Mouse (Mus musculus): ENCODE measurements around the gene Adam10. TPM values are rescaled to one million over a fixed set of nuclear protein-coding genes. Genes with fewer than 3 reads are reported as not detected.

Gene Adam10
- total RNA-seq, 2 experiments from 2014 or later = 54.1 to 59.2 TPM

DNA sequence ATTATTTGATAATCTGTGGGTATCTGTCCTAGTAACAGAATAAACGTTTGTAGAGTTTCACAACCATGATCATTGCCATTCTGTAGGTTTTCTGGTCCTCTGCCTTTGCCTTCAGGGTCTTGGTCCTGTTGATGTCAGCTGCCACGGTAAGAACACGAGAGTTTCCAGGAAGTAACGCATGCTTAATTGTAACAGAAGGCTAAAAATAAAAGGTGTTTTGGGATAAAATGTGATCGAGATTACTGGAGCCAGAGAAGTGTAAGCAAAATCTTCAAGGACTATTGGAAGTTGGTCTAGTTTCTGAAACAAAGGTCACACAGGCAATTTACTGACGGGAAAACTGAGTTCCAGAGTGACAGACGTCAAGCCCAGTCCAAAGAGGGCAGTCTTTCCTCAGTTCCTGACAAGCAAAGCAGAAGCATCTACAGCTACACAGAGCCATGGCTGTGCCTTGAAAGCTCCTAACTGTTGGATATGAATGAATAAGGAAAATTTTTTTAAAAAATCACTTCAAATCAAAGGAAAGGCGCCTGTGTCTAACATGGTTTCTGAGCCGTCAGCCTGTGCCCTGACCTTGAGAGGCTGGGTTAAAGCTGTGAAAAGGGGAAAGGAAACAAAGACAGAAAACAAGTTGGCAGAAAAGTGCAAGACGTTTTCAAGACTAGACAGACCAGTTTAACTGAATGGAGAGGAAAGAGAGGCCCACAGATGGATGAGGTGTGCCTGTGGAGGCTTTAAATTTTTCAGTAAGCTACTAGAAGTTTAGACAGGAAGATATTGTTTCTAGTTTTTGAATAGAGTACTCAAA is 6.8 kb upstream of the Adam10 start:
- DNase-seq = peak; percentile 26

DNA sequence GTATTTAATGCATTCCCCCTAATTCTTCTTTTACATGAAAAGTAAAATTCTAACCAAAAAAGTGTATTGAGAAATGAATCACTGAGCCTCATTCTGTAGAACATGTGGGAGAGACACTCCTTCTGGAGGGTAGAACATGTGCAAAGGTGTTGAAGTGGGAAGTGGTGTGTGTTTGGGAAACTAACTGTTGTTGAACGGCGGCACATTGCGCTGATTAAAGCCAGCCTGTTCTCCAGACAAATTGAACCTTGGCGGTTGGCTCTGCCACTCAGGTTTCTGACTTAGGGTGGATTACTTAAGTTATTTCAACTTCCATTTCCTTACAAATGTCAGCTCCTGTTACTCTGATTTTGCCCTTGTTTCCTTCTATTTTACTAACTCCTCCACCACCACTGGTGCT is 5.1 kb upstream of the Adam10 start:
- DNase-seq = no peak

DNA sequence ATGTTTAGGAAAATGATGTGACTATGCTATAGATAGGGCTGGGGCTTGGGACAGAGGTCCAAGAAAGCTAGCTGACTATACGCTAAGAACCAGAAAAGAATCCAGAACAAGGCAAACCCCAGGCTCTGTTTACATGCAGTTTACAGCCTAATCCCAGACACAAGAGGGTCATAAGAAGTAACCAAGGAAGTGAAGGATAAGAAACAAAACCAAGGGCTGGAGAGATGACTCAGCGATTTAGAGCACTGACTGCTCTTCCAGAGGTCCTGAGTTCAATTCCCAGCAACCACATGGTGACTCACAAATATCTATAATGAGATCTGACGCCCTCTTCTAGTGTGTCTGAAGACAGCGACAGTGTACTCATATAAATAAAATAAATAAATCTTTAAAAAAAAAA is 3.7 kb upstream of the Adam10 start:
- DNase-seq = no peak

DNA sequence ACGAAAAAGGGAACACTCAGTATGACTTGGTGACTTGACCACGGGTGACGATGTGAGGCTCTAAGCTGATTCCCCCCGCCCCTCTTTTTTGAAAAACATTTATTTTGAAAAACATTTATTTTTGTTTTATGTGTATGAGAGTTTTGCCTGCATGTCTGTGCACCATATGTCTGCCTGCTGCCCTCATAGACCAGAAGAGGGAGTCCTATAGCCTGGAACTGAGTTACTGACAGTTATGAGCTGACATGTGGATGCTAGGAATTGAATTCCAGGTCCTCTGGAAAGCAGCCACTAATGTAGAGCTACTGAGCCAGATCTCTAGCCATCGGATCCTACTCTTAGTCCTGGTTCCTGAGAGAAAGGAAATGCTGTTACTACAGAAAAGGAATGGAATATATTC is 2.8 kb upstream of the Adam10 start:
- no peak for DNase-seq

DNA sequence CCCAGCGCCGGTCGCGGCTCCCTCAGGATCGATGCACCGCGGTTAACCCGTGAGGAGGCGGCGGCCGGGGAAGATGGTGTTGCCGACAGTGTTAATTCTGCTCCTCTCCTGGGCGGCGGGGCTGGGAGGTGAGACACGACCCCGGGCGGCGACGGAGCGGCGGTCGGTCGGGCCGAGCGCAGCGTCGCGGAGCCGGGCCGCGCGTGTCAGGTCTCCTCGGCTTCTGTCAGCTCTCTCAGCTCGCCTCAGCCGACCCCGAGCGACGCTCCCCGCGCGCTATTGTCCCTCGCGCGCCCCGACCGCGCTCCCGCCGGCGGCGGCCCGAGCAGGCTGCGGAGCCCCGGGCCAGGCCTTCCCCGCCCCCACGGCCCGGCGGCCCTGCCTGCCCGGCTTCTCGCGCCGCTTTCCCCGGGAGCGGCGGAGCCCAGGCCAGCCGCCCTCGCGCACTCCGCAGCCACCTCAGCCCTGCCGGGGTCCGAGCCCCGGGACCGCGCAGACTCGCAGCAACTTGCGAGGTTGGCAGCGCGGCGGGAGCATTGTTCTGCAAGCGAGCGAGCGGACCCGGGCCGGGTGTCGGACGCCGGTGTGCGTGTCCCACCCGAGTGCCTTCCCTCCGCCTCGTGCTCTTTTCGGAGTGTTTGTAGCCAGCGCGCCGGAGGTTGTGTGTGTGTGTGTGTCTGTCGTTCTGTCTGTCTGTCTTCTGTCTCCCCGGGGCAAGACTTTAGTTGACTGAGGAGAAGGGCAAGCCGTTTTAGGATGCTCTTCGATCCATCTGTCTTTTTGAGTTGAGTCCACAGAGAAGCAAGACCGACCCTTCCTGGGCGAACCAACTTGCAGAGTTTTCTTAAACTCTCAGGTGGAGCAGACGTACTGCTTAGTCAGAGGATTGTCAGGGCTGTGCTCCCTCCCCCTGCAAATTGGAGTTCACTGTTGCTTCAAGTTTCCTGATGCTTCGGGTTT is 615 bp downstream of the Adam10 start:
- DNase-seq = peak; percentile 68

DNA sequence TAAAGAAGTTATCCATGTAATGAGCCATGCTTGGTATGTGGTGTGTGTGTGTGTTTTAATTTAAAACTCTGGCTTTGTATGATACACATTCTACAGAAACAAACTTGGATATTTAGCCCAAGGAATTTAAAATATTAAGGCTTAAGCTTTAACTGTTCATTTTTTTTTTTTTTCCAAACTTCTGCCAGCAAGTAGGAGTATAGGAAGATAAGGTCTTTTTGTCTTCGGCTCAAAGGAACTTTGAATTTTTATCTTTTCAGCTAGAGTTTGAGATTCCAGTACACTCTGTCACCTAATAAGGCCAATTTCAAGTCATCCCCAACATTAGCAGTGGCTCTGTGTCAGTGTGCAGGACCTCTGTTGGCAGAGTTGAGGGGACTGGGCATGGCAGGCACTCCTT is 3.4 kb downstream of the Adam10 start:
- no peak for DNase-seq

DNA sequence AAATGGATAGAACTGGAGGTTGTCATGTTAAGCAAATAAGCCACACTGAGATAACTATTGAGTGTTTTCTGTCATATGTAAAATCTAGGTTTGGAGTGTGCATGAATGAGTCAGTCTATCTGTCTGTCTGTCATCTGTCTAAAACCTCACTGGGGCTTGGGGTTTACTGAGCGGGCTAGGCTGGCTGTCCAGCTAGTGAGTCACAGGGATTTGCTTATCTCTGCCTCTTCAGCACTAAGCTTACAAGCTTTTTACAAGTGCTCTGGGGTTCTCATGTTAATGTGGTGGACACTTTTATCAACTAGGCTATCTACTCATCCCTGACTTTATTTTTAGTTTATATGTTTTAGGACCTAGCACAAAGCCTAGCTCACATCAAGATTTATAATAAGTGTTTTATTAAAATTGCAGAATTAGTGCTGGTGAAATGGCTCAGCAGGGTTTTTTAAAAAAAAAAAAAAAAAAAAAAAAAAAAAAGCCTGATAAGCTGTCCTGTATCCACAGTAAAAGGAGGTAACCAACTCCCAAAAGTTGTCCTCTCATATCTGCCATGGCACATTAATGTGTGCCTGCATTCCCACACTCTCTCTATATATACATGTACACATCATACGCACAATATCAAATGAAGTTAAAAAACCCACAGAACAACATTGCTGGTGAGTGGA is 9.6 kb downstream of the Adam10 start:
- DNase-seq = no peak

DNA sequence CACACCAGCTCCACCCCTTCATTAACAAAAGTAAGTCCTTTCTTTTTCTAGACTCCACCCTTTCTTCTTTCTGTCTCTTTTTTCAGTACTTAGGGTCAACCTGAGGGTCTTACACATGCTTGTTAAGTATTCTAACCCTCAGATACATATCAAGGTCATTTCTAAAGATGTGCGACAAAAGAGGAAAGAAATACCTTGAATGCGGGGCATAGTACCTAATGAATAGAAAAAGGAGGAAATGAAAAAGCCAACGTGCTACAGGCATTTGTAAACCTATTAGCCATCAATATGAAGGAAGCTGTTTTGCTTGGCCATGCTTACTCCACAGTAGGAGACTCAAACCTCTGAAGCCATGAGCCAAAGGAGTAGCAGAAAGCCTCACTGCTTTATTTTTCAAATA is 11.1 kb downstream of the Adam10 start:
- no peak for DNase-seq

DNA sequence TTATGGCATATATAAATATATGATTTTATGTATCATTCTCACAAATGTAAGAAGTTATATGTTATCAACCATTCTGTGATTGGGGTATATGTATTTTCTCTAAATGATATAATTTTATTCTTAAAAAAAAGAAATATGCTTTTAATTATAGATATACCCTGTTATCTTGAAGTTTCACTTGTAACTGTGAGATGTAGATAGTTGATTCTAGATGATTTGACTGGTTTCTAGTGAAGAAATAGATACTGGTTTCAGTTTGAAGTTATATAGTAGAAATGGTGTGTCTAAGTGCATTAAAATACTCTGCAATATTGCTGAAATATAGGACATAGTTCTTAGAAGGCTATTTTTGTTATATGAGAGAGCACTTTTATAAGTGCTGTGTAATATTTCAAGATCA is 11.8 kb downstream of the Adam10 start:
- DNase-seq = no peak

DNA sequence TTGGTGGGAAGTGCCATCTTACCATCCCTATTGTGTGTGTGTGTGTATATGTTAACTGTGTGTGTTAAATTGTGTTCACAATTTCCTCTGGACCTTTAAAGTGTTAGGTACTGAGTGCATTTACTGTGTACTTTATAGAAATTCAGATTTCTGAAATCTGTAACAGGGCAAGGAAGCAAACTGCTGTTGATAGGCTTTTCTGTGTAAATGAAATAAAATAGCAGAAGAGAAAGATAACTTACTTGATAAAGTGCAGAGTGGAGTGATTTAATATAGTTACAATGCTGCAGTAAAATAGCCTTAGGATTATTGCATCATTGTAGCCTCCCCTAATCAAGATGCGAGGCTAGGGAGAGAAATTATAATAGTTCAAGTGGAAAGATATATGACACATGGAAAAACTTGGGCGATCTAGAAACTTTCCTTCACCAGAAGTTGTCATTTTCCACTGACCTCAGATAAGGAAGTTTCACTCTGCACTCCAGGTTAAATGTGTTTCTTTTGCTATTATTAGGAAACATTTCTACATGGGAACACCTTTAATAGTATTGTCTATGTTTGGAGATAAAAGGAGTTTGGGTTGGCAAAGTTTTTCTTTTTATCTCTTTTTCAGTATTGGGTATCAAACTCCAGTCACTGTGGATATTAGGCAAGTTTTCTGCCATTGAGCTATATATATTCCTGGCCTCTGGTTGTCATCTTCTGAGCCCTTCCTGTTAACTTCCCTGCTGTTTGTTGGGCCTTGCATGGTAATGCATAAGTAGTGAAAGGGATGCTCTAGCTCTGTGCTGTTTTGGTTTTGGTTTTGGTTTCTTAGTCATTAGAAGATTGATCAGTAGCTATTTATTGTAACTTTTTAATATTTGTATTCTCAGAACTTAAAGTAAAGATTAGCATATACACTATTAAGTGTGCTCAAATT is 13.2 kb downstream of the Adam10 start:
- no peak for DNase-seq

DNA sequence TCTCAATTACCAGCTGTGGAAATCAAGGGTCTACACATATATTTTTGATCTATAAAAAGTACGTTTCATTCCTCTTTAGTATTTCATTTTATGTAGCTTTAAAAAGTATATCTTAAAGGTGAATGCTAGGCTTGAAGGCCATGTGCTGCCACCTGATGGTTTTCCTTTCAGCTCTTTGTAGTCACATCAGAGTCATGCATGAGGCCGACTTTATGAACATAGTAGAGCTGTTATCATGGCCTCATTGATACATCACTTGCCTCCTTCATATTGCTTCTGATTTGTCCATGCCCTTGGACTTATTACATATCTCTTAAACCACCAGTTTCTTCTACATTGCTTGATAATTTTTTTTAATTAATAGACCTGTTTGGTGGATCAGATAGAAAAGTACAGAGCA is 16.9 kb downstream of the Adam10 start:
- no peak for DNase-seq

DNA sequence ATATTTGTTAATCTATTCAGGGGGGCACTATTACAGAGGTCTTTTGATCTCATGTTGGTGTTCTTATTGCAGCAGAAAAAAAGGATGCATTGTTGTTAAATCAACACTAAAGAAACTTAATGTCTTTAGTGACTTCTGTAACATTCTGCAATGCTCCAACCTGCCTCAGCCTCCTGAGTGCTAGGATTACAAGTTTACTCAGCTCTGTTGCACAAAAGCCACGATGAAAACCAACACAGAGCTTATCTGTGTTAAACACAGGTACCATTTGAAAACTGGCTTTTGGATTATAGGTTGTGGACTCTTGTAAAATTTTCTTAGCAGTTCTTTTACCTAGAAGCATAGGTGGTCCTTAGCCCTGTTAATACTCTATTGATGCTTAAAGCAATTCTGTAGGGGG is 19.3 kb downstream of the Adam10 start:
- no peak for DNase-seq

DNA sequence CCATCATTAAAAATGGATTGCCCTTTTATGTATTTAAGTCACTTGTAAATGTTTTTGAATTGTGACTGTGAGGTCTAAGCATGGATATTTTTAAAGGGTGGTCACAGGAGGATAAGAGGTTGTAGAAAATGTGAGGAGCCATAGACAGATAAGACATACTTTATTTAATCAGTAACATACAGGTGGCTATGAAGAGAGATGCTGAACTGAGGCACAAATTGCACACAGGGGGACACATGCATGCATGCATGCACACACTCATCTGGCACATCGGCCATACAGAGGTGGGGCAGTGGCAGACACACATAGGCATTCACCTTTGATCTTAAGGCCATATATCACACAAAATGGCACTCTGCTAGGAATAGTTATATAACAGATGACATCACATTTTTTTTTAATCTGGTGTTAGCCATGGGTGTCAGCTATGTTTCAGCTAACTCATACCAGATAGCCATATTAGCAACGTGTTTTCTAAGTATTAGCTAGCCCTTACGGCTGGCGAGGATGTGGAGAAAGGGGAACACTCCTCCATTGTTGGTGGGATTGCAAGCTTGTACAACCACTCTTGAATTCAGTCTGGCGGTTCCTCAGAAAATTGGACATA is 24.9 kb downstream of the Adam10 start:
- DNase-seq = no peak

DNA sequence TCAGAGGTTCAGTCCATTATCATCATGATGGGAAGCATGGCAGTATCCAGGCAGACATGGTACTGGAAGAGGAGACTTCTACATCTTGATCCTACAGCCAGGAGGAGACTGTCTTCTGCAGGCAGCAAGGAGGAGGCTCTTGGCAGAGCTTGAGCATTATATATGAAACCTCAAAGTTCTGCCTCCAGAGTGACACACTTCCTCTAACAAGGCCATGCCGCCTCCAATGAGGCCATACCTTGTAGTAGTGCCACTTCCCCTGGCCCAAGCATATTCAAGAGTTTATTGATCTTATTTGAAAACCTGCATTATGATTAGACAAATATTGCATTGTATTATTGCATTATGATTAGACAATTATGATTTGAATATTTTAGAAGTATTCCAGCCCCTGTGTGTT is 27.6 kb downstream of the Adam10 start:
- DNase-seq = no peak

DNA sequence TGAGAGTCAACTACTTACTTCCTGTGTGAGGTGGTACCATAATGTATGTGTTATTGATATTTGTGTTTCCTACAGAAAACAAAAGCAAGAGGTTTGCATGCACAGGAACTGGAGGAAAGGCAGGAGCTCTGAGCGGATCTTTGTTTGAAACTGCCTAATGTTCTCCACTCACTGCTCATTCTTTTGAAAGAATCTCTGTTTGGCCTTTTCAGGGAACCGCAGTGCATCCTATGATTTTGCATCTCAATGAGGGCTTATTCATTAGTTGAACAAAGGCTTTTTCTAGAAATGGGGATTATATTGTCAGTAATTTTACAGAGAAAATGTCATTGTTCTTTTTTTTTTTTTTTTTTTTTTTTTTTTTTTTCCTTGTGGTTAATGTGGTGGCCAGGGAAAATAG is 50.7 kb downstream of the Adam10 start:
- no peak for DNase-seq

DNA sequence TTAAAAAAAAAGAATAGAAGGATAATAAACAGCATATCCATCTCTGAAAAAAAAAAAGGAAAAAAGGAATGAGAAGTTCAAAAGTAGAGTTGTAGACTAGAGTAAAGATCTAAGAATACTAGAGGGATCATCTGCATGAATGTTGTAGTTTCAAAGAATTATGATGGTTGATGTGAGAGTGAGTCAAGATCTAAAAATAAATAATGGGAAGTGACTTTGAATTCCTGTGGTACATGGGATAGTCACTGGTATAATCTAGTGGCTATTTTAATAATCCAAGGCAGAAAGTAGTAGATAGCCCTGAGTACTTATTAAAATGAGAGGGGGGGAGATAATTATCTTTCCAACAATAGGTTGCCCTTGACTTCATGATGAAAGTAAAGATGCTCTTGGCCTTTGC is 52.3 kb downstream of the Adam10 start:
- no peak for DNase-seq

DNA sequence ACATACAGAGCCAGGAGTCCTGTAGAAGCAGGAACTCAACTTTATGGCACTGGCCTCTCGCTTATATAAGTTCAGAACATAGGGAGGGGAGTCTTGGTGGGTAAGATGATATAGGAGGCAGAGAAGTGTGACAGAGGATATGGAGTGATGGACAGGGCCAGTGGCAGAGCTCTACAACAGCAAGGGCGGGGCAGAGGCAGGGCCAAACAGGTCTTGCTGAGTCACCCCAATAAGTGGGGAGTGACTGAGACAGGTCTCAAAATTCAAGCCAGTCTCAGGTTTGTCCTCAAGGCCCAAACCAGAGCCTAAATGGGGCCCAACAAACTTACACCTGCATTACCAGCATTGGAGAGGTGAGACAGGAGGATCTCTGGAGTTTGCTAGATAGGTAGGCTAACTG is 54.4 kb downstream of the Adam10 start:
- DNase-seq = no peak

DNA sequence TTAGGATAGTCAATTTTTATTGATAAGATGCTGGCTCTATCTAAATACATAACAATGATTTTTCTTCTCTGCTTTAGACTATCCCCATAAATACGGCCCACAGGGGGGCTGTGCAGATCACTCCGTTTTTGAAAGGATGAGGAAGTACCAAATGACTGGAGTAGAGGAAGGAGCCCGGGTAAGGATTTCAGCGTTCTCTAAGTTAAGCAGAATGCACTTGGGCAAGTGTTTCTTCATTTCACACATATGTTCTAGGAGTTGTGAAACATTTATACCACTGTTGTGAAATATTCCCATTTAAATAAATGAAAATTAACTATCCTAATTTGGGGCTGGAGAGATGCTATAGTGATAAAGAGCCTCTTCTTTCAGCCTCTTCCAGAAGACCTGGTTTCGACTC is 61.2 kb downstream of the Adam10 start:
- DNase-seq = no peak

DNA sequence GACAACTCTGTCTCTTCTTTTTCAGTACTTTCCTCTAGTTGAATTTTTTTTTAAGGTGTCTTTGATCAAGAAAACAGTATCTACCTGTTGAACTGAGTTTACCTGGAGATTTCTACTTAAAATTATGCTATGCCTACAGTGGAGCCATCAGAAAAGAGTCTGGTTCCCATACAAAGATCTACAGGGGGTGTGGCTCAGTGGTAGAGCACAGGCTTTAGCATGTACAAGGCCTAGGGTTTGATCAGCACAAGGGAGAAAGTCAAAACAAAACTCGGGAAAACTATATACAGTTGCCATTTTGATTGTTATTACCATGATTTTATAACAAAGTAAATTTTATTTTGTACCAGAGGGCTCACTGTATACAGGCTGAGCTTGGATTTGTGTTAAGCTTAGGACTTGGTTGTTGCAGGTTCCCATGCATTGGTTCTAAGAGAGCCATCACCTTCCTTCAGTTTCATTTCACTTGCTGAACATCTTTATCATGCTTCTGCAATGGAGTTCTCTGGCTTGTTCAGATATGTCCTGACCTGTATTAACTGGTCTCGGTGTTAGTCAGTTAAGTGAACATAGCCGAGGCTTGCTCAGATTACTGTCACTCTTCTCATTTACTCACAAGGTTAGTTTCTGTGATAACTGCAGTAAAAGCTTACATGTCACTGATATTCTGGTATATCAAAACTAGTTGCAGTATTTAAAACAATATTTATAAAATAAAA is 72.9 kb downstream of the Adam10 start:
- no peak for DNase-seq

DNA sequence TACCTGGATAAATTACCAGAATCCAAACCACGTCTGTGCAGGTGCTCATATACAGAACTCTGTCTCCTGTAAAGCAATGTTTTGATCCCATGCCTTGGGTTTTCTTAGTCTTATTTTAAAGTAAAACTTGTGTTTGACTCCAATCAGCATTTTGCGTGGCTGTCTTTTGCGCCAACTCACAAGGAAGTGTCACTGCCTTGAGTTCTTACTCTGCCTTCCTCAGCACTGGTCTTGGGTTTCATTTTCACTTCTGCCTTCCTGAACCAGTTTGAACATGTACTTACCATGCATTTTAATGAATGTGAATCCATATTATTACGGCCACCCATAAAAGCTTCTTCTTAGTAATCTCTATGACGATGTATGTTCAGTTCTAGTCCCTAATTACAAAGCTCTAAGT is 82.2 kb downstream of the Adam10 start:
- DNase-seq = no peak

DNA sequence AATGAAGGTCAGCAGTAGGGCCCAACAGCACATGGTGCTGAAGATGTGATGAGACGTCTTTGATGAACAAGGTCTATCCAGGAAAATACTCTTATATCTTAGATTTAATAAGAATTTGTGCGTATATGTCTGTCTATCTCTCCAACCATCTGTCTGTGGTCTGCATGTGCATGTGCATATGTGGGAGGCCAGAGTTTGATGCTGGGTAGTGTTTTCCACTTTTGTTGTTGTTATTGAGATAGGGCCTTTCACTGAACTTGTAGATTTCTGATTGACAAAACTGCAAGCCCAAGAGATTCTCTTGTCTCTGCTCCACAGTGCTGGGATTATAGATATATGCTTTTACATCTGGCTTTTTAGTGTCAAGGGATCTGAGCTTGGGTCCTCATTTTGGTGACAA is 96.7 kb downstream of the Adam10 start:
- DNase-seq = no peak

Measured in adrenal gland, postnatal 10 days (tissue).